Mouse (Mus musculus): ENCODE results near the gene Nme7.

GRCm38 (mm10) chr1:164327764-164328163 is 23.8 kb downstream of the Nme7 start:
- TF ChIP-seq POLR2A (IDR thresholded peaks at IDR 0.05; ENCODE audit: insufficient read length, low read depth) (no peak), MAX (IDR thresholded peaks at IDR 0.05; ENCODE audit: low read depth) (no peak), SRF (IDR thresholded peaks at IDR 0.05; ENCODE audit: control insufficient read depth, insufficient read length, low read depth) (no peak), MYOG (IDR thresholded peaks at IDR 0.05; ENCODE audit: control insufficient read depth in 1 of 3, insufficient read depth in 1 of 3, insufficient read length in 2 of 3, low read depth in 2 of 3) (no peak), TCF12 (IDR thresholded peaks at IDR 0.05; ENCODE audit: insufficient read depth, poor library complexity, severe bottlenecking) (no peak)

Data from myocyte (in vitro differentiated cells).